ENCODE assay signal across 21 mouse cellular contexts in genomic region chr16:91612525-91612924, GRCm38 (mm10). TPM values are rescaled to one million over a fixed set of nuclear protein-coding genes. Genes with fewer than 3 reads are reported as not detected.
DNase-seq lines count a peak whose midpoint lies in the region; ATAC-seq and TF ChIP-seq lines count a peak whose summit lies in the region.
"Had no signal": no experiment of that assay in that cellular context is flagged by ENCODE, and none has a peak within 500 bp of the region (broad histone marks: within the 10 kb centered on the region; RNA-seq: fewer than 3 reads in every experiment).

No protein-coding gene starts in this region.

- H3K9ac ChIP-seq in heart, embryonic 15.5 days: no peak overlapping the region
- H3K9ac ChIP-seq in stomach, postnatal 0 days (ENCODE audit: low read length): no peak overlapping the region
- H3K9ac ChIP-seq: embryonic facial prominence, embryonic 12.5 days; forebrain, embryonic 12.5 days; hindbrain, embryonic 15.5 days; intestine, embryonic 15.5 days; limb, embryonic 12.5 days; liver, embryonic 12.5 days; lung, embryonic 14.5 days; midbrain, embryonic 15.5 days had no signal

- 0 out of 2 replicates have a peak, but pooled peaks have one; percentile 26 for ATAC-seq in heart, embryonic 15.5 days (replicated peaks; ENCODE audit: insufficient number of reproducible peaks, insufficient read depth, low FRiP score, low read depth)
- peak; percentile 38 for ATAC-seq in granulocyte monocyte progenitor cell, adult 5-6 weeks (replicated peaks; ENCODE audit: poor library complexity, severe bottlenecking)
- ATAC-seq in stomach, postnatal 0 days (ENCODE audit: low FRiP score, low TSS enrichment): peak; percentile 62
- ATAC-seq in inflammation-experienced regulatory T-cells, adult 6 months: no peak
- ATAC-seq: intestine, embryonic 15.5 days; liver, embryonic 12.5 days; midbrain, embryonic 15.5 days had no signal

- no peak for TF ChIP-seq POLR2A in thymus, adult 2 months (IDR thresholded peaks at IDR 0.05; ENCODE audit: control insufficient read depth, extremely low read depth, insufficient read depth, low read length, poor library complexity)

- no peak overlapping the region for H3K27ac ChIP-seq in heart, embryonic 15.5 days
- no peak overlapping the region for H3K27ac ChIP-seq in stomach, postnatal 0 days (replicated peaks)
- H3K27ac ChIP-seq in thymus, adult 2 months (ENCODE audit: control insufficient read depth, insufficient read depth, low read length): no peak overlapping the region
- H3K27ac ChIP-seq: embryonic facial prominence, embryonic 12.5 days; forebrain, embryonic 12.5 days; hindbrain, embryonic 15.5 days; intestine, embryonic 15.5 days; limb, embryonic 12.5 days; liver, embryonic 12.5 days; midbrain, embryonic 15.5 days had no signal

- no peaks in the 10 kb centered on the region for H3K27me3 ChIP-seq in heart, embryonic 15.5 days
- no peaks in the 10 kb centered on the region for H3K27me3 ChIP-seq in stomach, postnatal 0 days (ENCODE audit: control insufficient read depth, insufficient read depth, low read length)
- H3K27me3 ChIP-seq in thymus, adult 2 months (ENCODE audit: control insufficient read depth, insufficient read depth, low read length): no peaks in the 10 kb centered on the region
- H3K27me3 ChIP-seq: embryonic facial prominence, embryonic 12.5 days; forebrain, embryonic 12.5 days; hindbrain, embryonic 15.5 days; intestine, embryonic 15.5 days; limb, embryonic 12.5 days; midbrain, embryonic 15.5 days had no signal

- TF ChIP-seq EP300 in stomach, postnatal 0 days (optimal IDR thresholded peaks at IDR 0.05): no peak

- no peaks in the 10 kb centered on the region for H3K36me3 ChIP-seq in heart, embryonic 15.5 days
- H3K36me3 ChIP-seq in stomach, postnatal 0 days (ENCODE audit: control insufficient read depth, insufficient read depth, low read length): no peaks in the 10 kb centered on the region
- no peaks in the 10 kb centered on the region for H3K36me3 ChIP-seq in thymus, adult 2 months (ENCODE audit: control insufficient read depth, insufficient read depth, low read length)
- H3K36me3 ChIP-seq: embryonic facial prominence, embryonic 12.5 days; forebrain, embryonic 12.5 days; hindbrain, embryonic 15.5 days; intestine, embryonic 15.5 days; limb, embryonic 12.5 days; liver, embryonic 12.5 days; midbrain, embryonic 15.5 days had no signal

- H3K4me3 ChIP-seq in heart, embryonic 15.5 days: no peak overlapping the region
- H3K4me3 ChIP-seq in stomach, postnatal 0 days (ENCODE audit: low read depth, low read length): no peak overlapping the region
- H3K4me3 ChIP-seq in thymus, adult 2 months (ENCODE audit: control insufficient read depth, insufficient read depth, low read length): no peak overlapping the region
- H3K4me3 ChIP-seq: embryonic facial prominence, embryonic 12.5 days; forebrain, embryonic 12.5 days; hindbrain, embryonic 15.5 days; intestine, embryonic 15.5 days; limb, embryonic 12.5 days; liver, embryonic 12.5 days; midbrain, embryonic 15.5 days had no signal

- no peaks in the 10 kb centered on the region for H3K9me3 ChIP-seq in heart, embryonic 15.5 days (replicated peaks)
- no peaks in the 10 kb centered on the region for H3K9me3 ChIP-seq in stomach, postnatal 0 days (ENCODE audit: control insufficient read depth, low read length)
- H3K9me3 ChIP-seq: embryonic facial prominence, embryonic 12.5 days; forebrain, embryonic 12.5 days; hindbrain, embryonic 15.5 days; intestine, embryonic 15.5 days; limb, embryonic 12.5 days; liver, embryonic 12.5 days; midbrain, embryonic 15.5 days had no signal

- no peak for DNase-seq in heart, adult 11 months
- peak; percentile 81 for DNase-seq in Muller cell, postnatal 12 days (ENCODE audit: inconsistent ontology term)
- DNase-seq in stomach, postnatal 0 days (ENCODE audit: low spot score): no peak
- no peak for DNase-seq in thymus, adult 2 months
- DNase-seq: cerebellum, adult 18-20 months; cerebellum, postnatal 25 days; gastrocnemius, postnatal 36 days; kidney, adult 8-10 months; kidney, postnatal 10 days; lung, embryonic 14.5 days; lung, postnatal 36 days had no signal

- no peak for TF ChIP-seq CTCF in stomach, postnatal 0 days (IDR thresholded peaks at IDR 0.05; ENCODE audit: low read depth)
- no peak for TF ChIP-seq CTCF in thymus, adult 2 months (IDR thresholded peaks at IDR 0.05; ENCODE audit: borderline replicate concordance, control insufficient read depth, extremely low read depth, insufficient read depth, low read length, poor library complexity)

- H3K4me1 ChIP-seq in heart, embryonic 15.5 days (replicated peaks): peaks cover 11% of the 10 kb centered on the region
- H3K4me1 ChIP-seq in stomach, postnatal 0 days (replicated peaks; ENCODE audit: control insufficient read depth, insufficient read depth): no peaks in the 10 kb centered on the region
- peaks cover 7% of the 10 kb centered on the region for H3K4me1 ChIP-seq in thymus, adult 2 months (replicated peaks; ENCODE audit: control insufficient read depth, insufficient read depth, low read length)
- H3K4me1 ChIP-seq: embryonic facial prominence, embryonic 12.5 days; forebrain, embryonic 12.5 days; hindbrain, embryonic 15.5 days; intestine, embryonic 15.5 days; limb, embryonic 12.5 days; liver, embryonic 12.5 days; midbrain, embryonic 15.5 days had no signal

- WGBS in heart, embryonic 15.5 days: 60% methylated on average over 5 of the region's 5 CpGs
- WGBS in stomach, postnatal 0 days: 60% methylated on average over 5 of the region's 5 CpGs
- 95% methylated on average over 5 of the region's 5 CpGs for WGBS in thymus, adult 2 months

- H3K4me2 ChIP-seq in heart, embryonic 15.5 days: no peak overlapping the region
- no peak overlapping the region for H3K4me2 ChIP-seq in stomach, postnatal 0 days (replicated peaks; ENCODE audit: low read depth)
- H3K4me2 ChIP-seq: embryonic facial prominence, embryonic 12.5 days; forebrain, embryonic 12.5 days; hindbrain, embryonic 15.5 days; intestine, embryonic 15.5 days; limb, embryonic 12.5 days; liver, embryonic 12.5 days; lung, embryonic 14.5 days; midbrain, embryonic 15.5 days had no signal

RNA-seq across cellular contexts. Expression of gene Dnajc28, which starts 6.3 kb away (rescaled TPM):
- polyA plus RNA-seq in heart, embryonic 15.5 days (2015; fragmentation: Nextera tagmentation; extraction: Ambion mirVana): 4.6 and 7.0 TPM in 2 replicates
- 2.4 and 2.8 TPM in 2 replicates for total RNA-seq in granulocyte monocyte progenitor cell, adult 5-6 weeks (2014; fragmentation: Nextera tagmentation)
- 6.1 and 9.2 TPM in 2 replicates for total RNA-seq in granulocyte monocyte progenitor cell, adult 5-6 weeks (2017)
- 1.1 and 1.4 TPM in 2 replicates for polyA plus RNA-seq in stomach, postnatal 0 days (2015; fragmentation: Nextera tagmentation; extraction: Ambion mirVana)
- 1.3 and 2.0 TPM in 2 replicates for polyA plus RNA-seq in thymus, adult 2 months (2012; rRNA removed)
- polyA plus RNA-seq in inflammation-experienced regulatory T-cells, adult 6 months (2017; shearing (Covaris generic)): under 1 TPM; 0.56 to 0.62 (median 0.62) TPM

RNA-seq across cellular contexts. Expression of gene Tmem50b, which starts 14.9 kb away (rescaled TPM):
- 55.7 and 59.1 TPM in 2 replicates for polyA plus RNA-seq in heart, embryonic 15.5 days (2015; fragmentation: Nextera tagmentation; extraction: Ambion mirVana)
- total RNA-seq in granulocyte monocyte progenitor cell, adult 5-6 weeks (2014; fragmentation: Nextera tagmentation): 56.8 and 64.9 TPM in 2 replicates
- total RNA-seq in granulocyte monocyte progenitor cell, adult 5-6 weeks (2017): 38.5 and 41.1 TPM in 2 replicates
- polyA plus RNA-seq in stomach, postnatal 0 days (2015; fragmentation: Nextera tagmentation; extraction: Ambion mirVana): 60.8 and 64.6 TPM in 2 replicates
- 34.8 and 37.8 TPM in 2 replicates for polyA plus RNA-seq in thymus, adult 2 months (2012; rRNA removed)
- polyA plus RNA-seq in inflammation-experienced regulatory T-cells, adult 6 months (2017; shearing (Covaris generic)): 10 to 100 TPM; 28.2 to 36.1 (median 34.2) TPM

RNA-seq across cellular contexts. Expression of gene Gart, which starts 34.2 kb away (rescaled TPM):
- 61.2 and 78.8 TPM in 2 replicates for polyA plus RNA-seq in heart, embryonic 15.5 days (2015; fragmentation: Nextera tagmentation; extraction: Ambion mirVana)
- 169 and 244 TPM in 2 replicates for total RNA-seq in granulocyte monocyte progenitor cell, adult 5-6 weeks (2014; fragmentation: Nextera tagmentation)
- total RNA-seq in granulocyte monocyte progenitor cell, adult 5-6 weeks (2017): 443 and 453 TPM in 2 replicates
- polyA plus RNA-seq in stomach, postnatal 0 days (2015; fragmentation: Nextera tagmentation; extraction: Ambion mirVana): 35.7 and 36.4 TPM in 2 replicates
- 44.6 and 48.6 TPM in 2 replicates for polyA plus RNA-seq in thymus, adult 2 months (2012; rRNA removed)
- polyA plus RNA-seq in inflammation-experienced regulatory T-cells, adult 6 months (2017; shearing (Covaris generic)): 10 to 100 TPM; 49.5 to 76.2 (median 64.5) TPM

RNA-seq across cellular contexts. Expression of gene Son, which starts 34.8 kb away (rescaled TPM):
- 76.8 and 81.4 TPM in 2 replicates for polyA plus RNA-seq in heart, embryonic 15.5 days (2015; fragmentation: Nextera tagmentation; extraction: Ambion mirVana)
- 326 and 356 TPM in 2 replicates for total RNA-seq in granulocyte monocyte progenitor cell, adult 5-6 weeks (2014; fragmentation: Nextera tagmentation)
- total RNA-seq in granulocyte monocyte progenitor cell, adult 5-6 weeks (2017): 242 and 285 TPM in 2 replicates
- 62.3 and 65.8 TPM in 2 replicates for polyA plus RNA-seq in stomach, postnatal 0 days (2015; fragmentation: Nextera tagmentation; extraction: Ambion mirVana)
- polyA plus RNA-seq in thymus, adult 2 months (2012; rRNA removed): 258 and 261 TPM in 2 replicates
- 100 to 1,000 TPM; 128 to 236 (median 180) TPM for polyA plus RNA-seq in inflammation-experienced regulatory T-cells, adult 6 months (2017; shearing (Covaris generic))
